Mouse (Mus musculus) limb, embryonic 10.5 days (tissue): ENCODE data around the gene Epb41l4b. TPM values are rescaled to one million over a fixed set of nuclear protein-coding genes. Genes with fewer than 3 reads are reported as not detected.
A peak's percentile ranks its signal among the peaks of the same experiment; 100 is the strongest.

ENCODE experiments used
- DNase-seq: peaks from one replicate; pipeline ENCODE4 v3.0.0-alpha.2; 2017; ENCODE audit warnings: low spot score
- H3K27ac ChIP-seq: fragments of 300-500 bp; sonication (generic); 2 replicates; pipeline ENCODE4 v1.5.1; 2016; ENCODE audit warnings: mild to moderate bottlenecking
- H3K27me3 ChIP-seq: fragments of 300-500 bp; sonication (generic); 2 replicates; pipeline ENCODE4 v1.6.1; 2016; ENCODE audit warnings: low read depth, mild to moderate bottlenecking; ENCODE audit not compliant: poor library complexity, severe bottlenecking
- H3K36me3 ChIP-seq: fragments of 300-500 bp; sonication (generic); 2 replicates; pipeline ENCODE4 v1.6.1; 2016; ENCODE audit warnings: mild to moderate bottlenecking, moderate library complexity
- H3K4me1 ChIP-seq: fragments of 300-500 bp; sonication (generic); 2 replicates; pipeline ENCODE4 v1.6.1; 2016
- H3K4me3 ChIP-seq: fragments of 300-500 bp; sonication (generic); 2 replicates; pipeline ENCODE4 v1.5.1; 2016; ENCODE audit warnings: mild to moderate bottlenecking, moderate library complexity
- H3K9me3 ChIP-seq: fragments of 300-500 bp; sonication (generic); replicated peaks from 2 replicates; pipeline ENCODE4 v1.6.1; 2016; ENCODE audit warnings: mild to moderate bottlenecking
- WGBS: fragments of 180-500 bp; shearing (Covaris S2); methylation state at CpG from one replicate; pipeline ENCODE4 v1.1.7; 2016; 5-methylcytosine and 5-hydroxymethylcytosine counted together
- polyA plus RNA-seq: library from polyadenylated mRNA; unstranded; fragments of >200 nt; fragmentation: Nextera tagmentation; extraction: Ambion mirVana; gene quantifications from 2 replicates; pipeline ENCODE4 v1.2.1, GENCODE M21; 2016

Gene Epb41l4b
- polyA plus RNA-seq, 1 experiment from 2014 or later, result 1.6 TPM

- H3K27ac ChIP-seq, result no peak overlapping the region
- peaks cover 3% of the 10 kb centered on the region; the same call in 1 of the 2 replicates for H3K4me1 ChIP-seq
- H3K4me3 ChIP-seq, result no peak overlapping the region
- DNase-seq, result no peak
- H3K27me3 ChIP-seq, result no peaks in the 10 kb centered on the region
- H3K9me3 ChIP-seq, result no peaks in the 10 kb centered on the region
- no peaks in the 10 kb centered on the region for H3K36me3 ChIP-seq
- 75% methylated on average over 12 of the region's 12 CpGs for WGBS
Measured at GRCm38 (mm10) chr4:57091363-57091762, 51.9 kb downstream of the Epb41l4b start.

GRCm38 (mm10) chr4:57088301-57088700 lies 54.9 kb downstream of the Epb41l4b start:
- 81% methylated on average over 4 of the region's 4 CpGs for WGBS
- DNase-seq, result no peak
- H3K27me3 ChIP-seq, result no peaks in the 10 kb centered on the region
- no peaks in the 10 kb centered on the region for H3K4me1 ChIP-seq
- H3K4me3 ChIP-seq, result no peak overlapping the region
- no peaks in the 10 kb centered on the region for H3K36me3 ChIP-seq
- H3K9me3 ChIP-seq, result no peaks in the 10 kb centered on the region
- H3K27ac ChIP-seq, result no peak overlapping the region

GRCm38 (mm10) chr4:57085750-57086400 lies 57.4 kb downstream of the Epb41l4b start:
- 0 out of 2 replicates have a peak, but pooled peaks cover 4% of the 10 kb centered on the region for H3K4me1 ChIP-seq
- H3K27me3 ChIP-seq, result no peaks in the 10 kb centered on the region
- no peak for DNase-seq
- no peaks in the 10 kb centered on the region for H3K36me3 ChIP-seq
- H3K4me3 ChIP-seq, result no peak overlapping the region
- no peak overlapping the region for H3K27ac ChIP-seq
- 82% methylated on average over 10 of the region's 10 CpGs for WGBS
- no peaks in the 10 kb centered on the region for H3K9me3 ChIP-seq

GRCm38 (mm10) chr4:57083653-57084052 lies 59.6 kb downstream of the Epb41l4b start:
- Histone ChIP-seq H3K4me3 (no peak overlapping the region), H3K27ac (no peak overlapping the region), H3K36me3 (no peaks in the 10 kb centered on the region), H3K4me1 (peaks cover 17% of the 10 kb centered on the region), H3K27me3 (no peaks in the 10 kb centered on the region), H3K9me3 (no peaks in the 10 kb centered on the region)
- DNase-seq, result no peak
- 76% methylated on average over 11 of the region's 11 CpGs for WGBS

GRCm38 (mm10) chr4:57082775-57083428 lies 60.3 kb downstream of the Epb41l4b start:
- Histone ChIP-seq H3K4me3 (no peak overlapping the region), H3K4me1 (peaks cover 19% of the 10 kb centered on the region), H3K9me3 (no peaks in the 10 kb centered on the region), H3K27ac (no peak overlapping the region), H3K36me3 (no peaks in the 10 kb centered on the region), H3K27me3 (no peaks in the 10 kb centered on the region)
- 65% methylated on average over 10 of the region's 10 CpGs for WGBS
- DNase-seq, result no peak

GRCm38 (mm10) chr4:57081463-57081862 lies 61.8 kb downstream of the Epb41l4b start:
- 66% methylated on average over 7 of the region's 7 CpGs for WGBS
- no peak overlapping the region for H3K4me3 ChIP-seq
- no peaks in the 10 kb centered on the region for H3K9me3 ChIP-seq
- H3K4me1 ChIP-seq, result peaks cover 19% of the 10 kb centered on the region
- no peaks in the 10 kb centered on the region for H3K27me3 ChIP-seq
- H3K36me3 ChIP-seq, result no peaks in the 10 kb centered on the region
- no peak for DNase-seq
- H3K27ac ChIP-seq, result no peak overlapping the region

- peaks cover 19% of the 10 kb centered on the region for H3K4me1 ChIP-seq
- H3K27me3 ChIP-seq, result no peaks in the 10 kb centered on the region
- H3K36me3 ChIP-seq, result no peaks in the 10 kb centered on the region
- H3K4me3 ChIP-seq, result no peak overlapping the region
- H3K9me3 ChIP-seq, result no peaks in the 10 kb centered on the region
- 72% methylated on average over 7 of the region's 7 CpGs for WGBS
- H3K27ac ChIP-seq, result no peak overlapping the region
- no peak for DNase-seq
Measured at GRCm38 (mm10) chr4:57073843-57074242, 69.4 kb downstream of the Epb41l4b start.

GRCm38 (mm10) chr4:57073174-57073573 lies 70.1 kb downstream of the Epb41l4b start:
- H3K27ac ChIP-seq, result no peak overlapping the region
- H3K36me3 ChIP-seq, result no peaks in the 10 kb centered on the region
- no peaks in the 10 kb centered on the region for H3K27me3 ChIP-seq
- no peak for DNase-seq
- 94% methylated on average over 14 of the region's 14 CpGs for WGBS
- H3K4me3 ChIP-seq, result no peak overlapping the region
- peaks cover 14% of the 10 kb centered on the region for H3K4me1 ChIP-seq
- H3K9me3 ChIP-seq, result no peaks in the 10 kb centered on the region

- H3K27me3 ChIP-seq, result no peaks in the 10 kb centered on the region
- 83% methylated on average over 6 of the region's 6 CpGs for WGBS
- no peaks in the 10 kb centered on the region for H3K36me3 ChIP-seq
- peaks cover 14% of the 10 kb centered on the region for H3K4me1 ChIP-seq
- no peak overlapping the region for H3K4me3 ChIP-seq
- H3K27ac ChIP-seq, result peak overlapping the region; percentile 19; the same call in 1 of the 2 replicates
- H3K9me3 ChIP-seq, result no peaks in the 10 kb centered on the region
- no peak for DNase-seq
Measured at GRCm38 (mm10) chr4:57070640-57071039, 72.6 kb downstream of the Epb41l4b start.

- DNase-seq, result no peak
- Histone ChIP-seq H3K36me3 (no peaks in the 10 kb centered on the region), H3K27ac (no peak overlapping the region), H3K27me3 (no peaks in the 10 kb centered on the region), H3K4me3 (no peak overlapping the region), H3K4me1 (peaks cover 22% of the 10 kb centered on the region), H3K9me3 (no peaks in the 10 kb centered on the region)
- WGBS, result 80% methylated on average over 7 of the region's 7 CpGs
Measured at GRCm38 (mm10) chr4:57068397-57068796, 74.8 kb downstream of the Epb41l4b start.

- Histone ChIP-seq H3K9me3 (no peaks in the 10 kb centered on the region), H3K27ac (no peak overlapping the region), H3K27me3 (no peaks in the 10 kb centered on the region), H3K36me3 (no peaks in the 10 kb centered on the region), H3K4me1 (peaks cover 22% of the 10 kb centered on the region), H3K4me3 (no peak overlapping the region)
- no peak for DNase-seq
- 87% methylated on average over 5 of the region's 5 CpGs for WGBS
Measured at GRCm38 (mm10) chr4:57067801-57068200, 75.4 kb downstream of the Epb41l4b start.

GRCm38 (mm10) chr4:57066936-57067335 lies 76.3 kb downstream of the Epb41l4b start:
- Histone ChIP-seq H3K36me3 (no peaks in the 10 kb centered on the region), H3K4me1 (peaks cover 22% of the 10 kb centered on the region), H3K4me3 (no peak overlapping the region), H3K27ac (no peak overlapping the region), H3K27me3 (no peaks in the 10 kb centered on the region), H3K9me3 (no peaks in the 10 kb centered on the region)
- DNase-seq, result no peak
- 85% methylated on average over 2 of the region's 2 CpGs for WGBS

- H3K27ac ChIP-seq, result no peak overlapping the region
- 34% methylated on average over 4 of the region's 4 CpGs for WGBS
Measured at GRCm38 (mm10) chr4:57065273-57065672, 78.0 kb downstream of the Epb41l4b start.

More at GRCm38 (mm10) chr4:57065273-57065672, 78.0 kb downstream of the Epb41l4b start:
- Histone ChIP-seq H3K4me3 (no peak overlapping the region), H3K27me3 (no peaks in the 10 kb centered on the region), H3K4me1 (peaks cover 13% of the 10 kb centered on the region), H3K9me3 (no peaks in the 10 kb centered on the region), H3K36me3 (no peaks in the 10 kb centered on the region)
- DNase-seq, result peak; percentile 82
